Mouse (Mus musculus) thymus, adult 2 months (tissue): ENCODE measurements around the gene Pcbp3.

Experiments used
- CTCF ChIP-seq: fragments of 200-500 bp; IDR thresholded peaks from 2 replicates; pipeline ENCODE4 v1.5.1; 2012; ENCODE audit warnings: mild to moderate bottlenecking, control low read depth, low read length, moderate library complexity, borderline replicate concordance; ENCODE audit not compliant: control insufficient read depth, poor library complexity, insufficient read depth; ENCODE audit errors: extremely low read depth
- POLR2A ChIP-seq: fragments of 200-500 bp; IDR thresholded peaks from 2 replicates; pipeline ENCODE4 v1.6.1; 2012; ENCODE audit warnings: mild to moderate bottlenecking, low read length, control low read depth, moderate library complexity; ENCODE audit not compliant: control insufficient read depth, poor library complexity, insufficient read depth; ENCODE audit errors: extremely low read depth

DNA sequence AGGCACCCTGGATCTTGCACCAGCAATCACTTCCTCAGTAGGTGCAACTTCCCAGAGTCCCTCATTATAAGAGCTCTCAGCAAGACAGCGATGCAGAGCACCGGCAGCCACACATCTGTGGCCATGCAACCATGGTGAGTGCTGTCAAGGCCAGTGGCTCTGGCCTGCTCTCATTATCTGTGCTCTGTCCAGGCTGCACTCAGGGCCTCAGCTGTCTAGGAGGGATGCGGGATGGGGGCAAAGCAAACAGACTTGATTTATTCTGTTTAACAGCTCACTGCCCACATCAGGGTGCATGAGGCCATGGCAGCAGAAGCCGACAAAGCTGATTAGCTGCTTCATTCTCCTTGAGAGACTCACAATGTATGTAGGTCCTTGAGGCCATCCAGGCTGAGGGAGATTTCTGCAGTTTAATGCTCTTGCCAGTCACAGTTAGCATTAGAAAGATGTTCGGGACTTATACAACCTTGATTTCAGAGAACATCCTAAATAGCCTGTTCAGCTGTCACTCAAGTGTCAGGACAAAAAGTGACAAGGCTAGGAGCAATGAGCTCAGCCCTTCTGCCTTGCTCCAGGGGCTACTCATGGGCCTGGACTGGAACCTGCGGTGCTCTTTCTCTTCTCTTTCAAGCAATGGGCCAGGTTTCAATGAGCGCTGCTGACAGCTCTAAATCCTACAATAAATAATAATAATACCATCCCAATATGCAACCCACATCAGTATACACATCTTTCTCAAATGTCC lies 151.6 kb downstream of the Pcbp3 start:
- TF ChIP-seq CTCF: no peak
- TF ChIP-seq POLR2A: no peak
